Mouse (Mus musculus): Measurements from ENCODE around the gene Myo3b. TPM values are rescaled to one million over a fixed set of nuclear protein-coding genes. Genes with fewer than 3 reads are reported as not detected.

The Myo3b gene
- polyA plus RNA-seq, 1 experiment = under 0.01 TPM

DNA sequence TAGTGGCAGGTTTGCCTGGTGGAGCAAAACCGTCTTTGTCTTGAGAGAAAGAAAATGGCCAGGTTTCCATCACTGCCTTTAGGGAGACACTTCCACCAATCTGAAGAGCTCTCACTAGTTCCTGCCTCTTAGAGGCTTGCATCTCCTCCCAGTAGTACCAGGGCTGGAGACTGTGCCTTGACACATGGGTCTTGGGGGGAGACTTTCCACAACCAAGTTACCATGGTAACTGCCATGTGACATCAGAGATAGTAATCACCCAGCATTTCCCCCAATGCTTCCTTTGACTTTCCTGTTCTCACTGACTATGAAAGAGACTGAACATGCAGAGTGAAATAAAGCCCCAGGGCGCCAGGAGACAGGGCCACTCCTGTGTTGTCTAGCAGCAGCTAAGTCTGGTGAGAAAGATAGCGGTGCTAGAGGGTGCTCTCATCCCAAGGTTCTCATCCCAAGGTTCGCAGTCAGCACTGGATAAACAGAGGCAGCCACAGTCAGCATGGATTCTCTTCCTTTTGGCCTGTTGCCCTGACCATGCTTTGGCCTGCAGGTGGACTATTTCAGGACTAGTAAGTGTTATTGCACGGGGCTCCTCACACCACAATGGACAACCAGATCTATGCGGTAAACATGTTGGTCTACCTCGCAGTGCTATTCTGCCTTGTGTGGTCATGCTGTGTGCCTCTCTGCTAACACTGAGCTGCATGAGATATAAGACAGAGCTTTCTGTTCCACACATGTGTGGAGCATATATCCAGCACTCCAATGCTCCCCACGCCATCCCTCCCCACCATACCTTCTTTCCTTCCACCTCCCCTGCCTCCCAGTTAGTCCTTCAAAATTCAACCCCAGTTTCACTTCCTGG is 223.0 kb downstream of the Myo3b start:
- Histone ChIP-seq H3K36me3 (ENCODE audit: control insufficient read depth) (no peaks in the 10 kb centered on the region), H3K4me1 (ENCODE audit: control insufficient read depth) (no peaks in the 10 kb centered on the region), H3K4me3 (replicated peaks) (no peak overlapping the region), H3K9me3 (ENCODE audit: control insufficient read depth, low read length) (no peaks in the 10 kb centered on the region; the same call in 1 of the 2 replicates), H3K27me3 (ENCODE audit: control insufficient read depth) (no peaks in the 10 kb centered on the region)
- TF ChIP-seq TAL1 (IDR thresholded peaks at IDR 0.05; ENCODE audit: low read length) = no peak
- no peak for TF ChIP-seq GATA1 (IDR thresholded peaks at IDR 0.05; ENCODE audit: low read length)

DNA sequence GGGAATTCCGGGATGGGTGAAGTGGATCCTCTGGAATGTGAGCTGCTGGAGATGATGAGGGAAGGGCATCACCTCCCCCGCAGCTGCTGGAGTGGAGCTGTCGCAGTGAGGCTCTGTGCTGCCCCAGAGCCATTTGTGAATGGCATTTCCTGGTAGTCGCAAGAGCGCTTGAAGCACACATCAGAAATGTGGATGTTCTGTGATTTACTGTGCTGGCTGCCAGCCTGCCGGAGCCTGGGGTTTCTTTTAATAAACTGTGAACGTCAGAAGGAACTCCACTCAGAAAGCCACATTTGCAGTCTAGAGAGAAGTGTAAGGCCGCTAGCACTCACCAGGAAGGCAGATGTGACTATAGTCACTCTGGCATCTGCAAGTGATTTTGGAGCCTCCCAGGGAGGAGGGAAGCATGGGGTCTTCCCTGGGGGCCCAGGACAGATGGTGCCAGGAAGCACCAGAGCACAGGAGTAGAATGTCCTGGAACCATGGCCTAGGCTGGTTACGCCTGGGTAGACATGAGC is 223.7 kb downstream of the Myo3b start:
- H3K9me3 ChIP-seq (ENCODE audit: control insufficient read depth, low read length) = no peaks in the 10 kb centered on the region; the same call in 1 of the 2 replicates
- H3K27me3 ChIP-seq (ENCODE audit: control insufficient read depth) = no peaks in the 10 kb centered on the region
- no peaks in the 10 kb centered on the region for H3K36me3 ChIP-seq (ENCODE audit: control insufficient read depth)
- no peak overlapping the region for H3K4me3 ChIP-seq (replicated peaks)
- TF ChIP-seq TAL1 (IDR thresholded peaks at IDR 0.05; ENCODE audit: low read length) = no peak
- no peak for TF ChIP-seq GATA1 (IDR thresholded peaks at IDR 0.05; ENCODE audit: low read length)
- H3K4me1 ChIP-seq (ENCODE audit: control insufficient read depth) = no peaks in the 10 kb centered on the region

GRCm38 (mm10) chr2:70278425-70279277 is 239.7 kb downstream of the Myo3b start:
- TF ChIP-seq TAL1 (IDR thresholded peaks at IDR 0.05; ENCODE audit: low read length) (no peak), GATA1 (IDR thresholded peaks at IDR 0.05; ENCODE audit: low read length) (no peak)
- Histone ChIP-seq H3K9me3 (ENCODE audit: control insufficient read depth, low read length) (no peaks in the 10 kb centered on the region), H3K4me1 (ENCODE audit: control insufficient read depth) (no peaks in the 10 kb centered on the region), H3K36me3 (ENCODE audit: control insufficient read depth) (no peaks in the 10 kb centered on the region), H3K27me3 (ENCODE audit: control insufficient read depth) (no peaks in the 10 kb centered on the region), H3K4me3 (replicated peaks) (no peak overlapping the region)

- H3K4me1 ChIP-seq (ENCODE audit: control insufficient read depth) = no peaks in the 10 kb centered on the region
- no peaks in the 10 kb centered on the region for H3K9me3 ChIP-seq (ENCODE audit: control insufficient read depth, low read length)
- H3K36me3 ChIP-seq (ENCODE audit: control insufficient read depth) = no peaks in the 10 kb centered on the region
- no peak for TF ChIP-seq GATA1 (IDR thresholded peaks at IDR 0.05; ENCODE audit: low read length)
- no peak for TF ChIP-seq TAL1 (IDR thresholded peaks at IDR 0.05; ENCODE audit: low read length)
- no peaks in the 10 kb centered on the region for H3K27me3 ChIP-seq (ENCODE audit: control insufficient read depth)
- no peak overlapping the region for H3K4me3 ChIP-seq (replicated peaks)
These were observed 245.2 kb downstream of the Myo3b start for GRCm38 (mm10) chr2:70284109-70284508.

- Histone ChIP-seq H3K9me3 (ENCODE audit: control insufficient read depth, low read length) (no peaks in the 10 kb centered on the region), H3K36me3 (ENCODE audit: control insufficient read depth) (no peaks in the 10 kb centered on the region), H3K4me3 (replicated peaks) (no peak overlapping the region), H3K27me3 (ENCODE audit: control insufficient read depth) (no peaks in the 10 kb centered on the region), H3K4me1 (ENCODE audit: control insufficient read depth) (no peaks in the 10 kb centered on the region)
- TF ChIP-seq TAL1 (IDR thresholded peaks at IDR 0.05; ENCODE audit: low read length) (no peak), GATA1 (IDR thresholded peaks at IDR 0.05; ENCODE audit: low read length) (no peak)
These were observed 252.1 kb downstream of the Myo3b start for GRCm38 (mm10) chr2:70291063-70291462.

- TF ChIP-seq TAL1 (IDR thresholded peaks at IDR 0.05; ENCODE audit: low read length) (no peak), GATA1 (IDR thresholded peaks at IDR 0.05; ENCODE audit: low read length) (no peak)
- no peaks in the 10 kb centered on the region for H3K4me1 ChIP-seq (ENCODE audit: control insufficient read depth)
- H3K9me3 ChIP-seq (ENCODE audit: control insufficient read depth, low read length) = no peaks in the 10 kb centered on the region
- no peaks in the 10 kb centered on the region for H3K27me3 ChIP-seq (ENCODE audit: control insufficient read depth)
- no peaks in the 10 kb centered on the region for H3K36me3 ChIP-seq (ENCODE audit: control insufficient read depth)
- no peak overlapping the region for H3K4me3 ChIP-seq (replicated peaks)
These were observed 253.8 kb downstream of the Myo3b start for GRCm38 (mm10) chr2:70292776-70293175.

DNA sequence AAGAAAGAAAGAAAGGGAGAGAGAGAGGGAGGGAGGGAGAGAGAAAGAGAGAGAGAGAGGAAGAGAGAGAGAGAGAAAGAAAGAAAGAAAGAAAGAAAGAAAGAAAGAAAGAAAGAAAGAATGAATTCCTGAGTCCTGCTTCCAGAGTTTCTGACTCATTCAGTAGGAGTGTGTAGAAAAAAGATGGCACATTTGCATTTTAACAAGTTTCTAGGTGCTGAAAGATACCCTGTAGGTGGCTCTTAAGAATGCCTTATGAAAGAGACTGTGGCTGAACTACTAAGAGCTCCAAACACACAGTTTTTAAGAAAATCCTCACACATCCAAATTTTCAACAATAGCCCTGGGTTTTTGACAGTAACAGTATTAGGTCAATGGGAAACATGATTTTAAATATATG is 264.0 kb downstream of the Myo3b start:
- Histone ChIP-seq H3K36me3 (ENCODE audit: control insufficient read depth) (no peaks in the 10 kb centered on the region), H3K9me3 (ENCODE audit: control insufficient read depth, low read length) (no peaks in the 10 kb centered on the region), H3K4me3 (replicated peaks) (no peak overlapping the region), H3K4me1 (ENCODE audit: control insufficient read depth) (no peaks in the 10 kb centered on the region), H3K27me3 (ENCODE audit: control insufficient read depth) (no peaks in the 10 kb centered on the region)
- TF ChIP-seq GATA1 (IDR thresholded peaks at IDR 0.05; ENCODE audit: low read length) = no peak
- no peak for TF ChIP-seq TAL1 (IDR thresholded peaks at IDR 0.05; ENCODE audit: low read length)

DNA sequence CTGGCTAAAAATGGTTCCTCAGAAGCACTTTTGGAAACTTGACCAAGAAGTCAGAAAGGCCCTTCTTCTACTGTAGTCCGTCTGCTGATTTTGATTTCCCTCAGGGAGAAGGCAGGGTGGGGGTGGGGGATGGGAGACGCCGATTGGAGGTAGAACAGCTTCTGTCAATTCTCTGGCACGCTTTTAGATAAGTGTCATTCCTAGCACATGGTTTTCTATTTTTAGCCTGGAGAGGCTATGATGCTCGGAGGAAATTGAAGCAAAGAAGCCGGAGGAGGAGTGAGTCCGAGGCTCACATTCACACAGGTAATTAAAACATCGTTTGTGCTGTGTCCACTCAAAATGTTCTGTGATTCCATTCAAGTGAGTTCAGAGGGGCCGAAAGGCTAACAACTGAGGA is 276.2 kb downstream of the Myo3b start:
- H3K27me3 ChIP-seq (ENCODE audit: control insufficient read depth) = no peaks in the 10 kb centered on the region

DNA sequence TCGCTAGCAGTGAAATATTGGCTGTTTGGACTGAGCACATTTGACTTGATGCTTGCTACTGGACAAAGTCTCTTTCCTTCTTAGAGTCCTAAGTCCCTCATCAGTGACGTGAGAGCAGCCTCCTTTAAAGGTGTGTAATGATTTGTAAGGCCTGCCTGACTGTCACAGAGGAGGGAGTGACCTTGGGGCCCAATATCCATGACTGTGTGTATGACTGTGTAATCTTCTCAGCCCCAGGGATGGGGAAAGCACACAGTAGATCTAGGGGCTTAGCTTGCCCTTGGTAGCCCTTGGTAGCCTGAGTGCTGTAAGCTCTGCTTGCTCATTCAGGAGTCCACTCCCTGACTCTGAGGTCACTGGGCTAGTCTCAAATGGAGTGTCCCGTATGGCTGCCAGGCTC is 276.8 kb downstream of the Myo3b start:
- no peaks in the 10 kb centered on the region for H3K9me3 ChIP-seq (ENCODE audit: control insufficient read depth, low read length)
- no peaks in the 10 kb centered on the region for H3K36me3 ChIP-seq (ENCODE audit: control insufficient read depth)
- H3K4me3 ChIP-seq (replicated peaks) = no peak overlapping the region
- no peak for TF ChIP-seq GATA1 (IDR thresholded peaks at IDR 0.05; ENCODE audit: low read length)
- no peak for TF ChIP-seq TAL1 (IDR thresholded peaks at IDR 0.05; ENCODE audit: low read length)
- no peaks in the 10 kb centered on the region for H3K27me3 ChIP-seq (ENCODE audit: control insufficient read depth)
- no peaks in the 10 kb centered on the region for H3K4me1 ChIP-seq (ENCODE audit: control insufficient read depth)

More for the DNA sequence above, 276.2 kb downstream of the Myo3b start:
- Histone ChIP-seq H3K36me3 (ENCODE audit: control insufficient read depth) (no peaks in the 10 kb centered on the region), H3K4me3 (replicated peaks) (no peak overlapping the region), H3K9me3 (ENCODE audit: control insufficient read depth, low read length) (no peaks in the 10 kb centered on the region), H3K4me1 (ENCODE audit: control insufficient read depth) (no peaks in the 10 kb centered on the region)
- TF ChIP-seq TAL1 (IDR thresholded peaks at IDR 0.05; ENCODE audit: low read length) = no peak
- TF ChIP-seq GATA1 (IDR thresholded peaks at IDR 0.05; ENCODE audit: low read length) = no peak

Measured in erythroblast, embryonic 14.5 days (primary cell).